Mouse (Mus musculus) urinary bladder, postnatal 14 days (tissue): Measurements from ENCODE around the gene Ranbp6.

ENCODE experiments used
- DNase-seq: peaks from one replicate; pipeline ENCODE4 v3.0.0; 2021; ENCODE audit warnings: low spot score

Ranbp6 gene

GRCm38 (mm10) chr19:29812581-29813460, at the start of gene Ranbp6:
Gene Ranbp6, minus strand, starts transcription at chr19:29812974.
- peak; percentile 92 for DNase-seq

DNA sequence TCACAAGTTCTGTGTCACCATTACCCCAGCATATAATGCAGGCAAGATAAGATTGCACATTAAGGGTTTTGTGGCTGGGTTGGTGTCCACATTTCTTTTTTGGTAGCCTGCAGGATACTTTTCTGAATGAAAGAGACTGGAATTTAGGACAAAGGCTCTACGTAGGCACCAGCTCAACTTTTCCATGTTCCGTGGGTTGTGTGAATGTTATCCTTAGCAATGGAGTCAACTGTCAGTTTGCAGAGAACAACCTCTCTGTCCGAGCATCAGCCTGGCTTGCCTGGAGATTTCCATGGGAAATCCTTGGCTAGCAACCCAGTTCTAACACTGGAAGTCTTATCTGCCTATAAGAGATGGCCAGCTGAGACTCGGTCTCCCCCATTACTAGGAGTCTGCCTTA, 48.0 kb upstream of the Ranbp6 start:
- DNase-seq, result no peak

DNA sequence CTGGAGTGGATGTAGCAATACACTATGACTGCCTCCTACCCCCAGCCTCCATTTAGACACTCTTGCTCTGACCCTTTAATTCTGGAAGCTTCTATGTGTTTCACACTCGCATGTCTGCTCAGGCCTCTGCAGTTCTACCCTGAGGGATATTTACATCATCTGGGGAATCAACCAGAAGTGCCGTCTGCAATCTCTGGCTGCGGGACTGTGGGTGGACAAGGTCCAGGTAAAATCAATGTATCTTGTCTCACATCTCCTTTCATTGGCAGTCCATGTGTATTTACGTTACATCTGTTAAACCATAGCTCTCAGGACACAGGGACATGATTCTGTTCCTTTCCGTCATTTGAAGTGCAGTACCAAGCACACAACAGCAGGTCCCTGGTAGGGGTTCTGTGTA, 44.5 kb upstream of the Ranbp6 start:
- no peak for DNase-seq

GRCm38 (mm10) chr19:29853711-29854110, 40.9 kb upstream of the Ranbp6 start:
- DNase-seq, result peak; percentile 12

DNA sequence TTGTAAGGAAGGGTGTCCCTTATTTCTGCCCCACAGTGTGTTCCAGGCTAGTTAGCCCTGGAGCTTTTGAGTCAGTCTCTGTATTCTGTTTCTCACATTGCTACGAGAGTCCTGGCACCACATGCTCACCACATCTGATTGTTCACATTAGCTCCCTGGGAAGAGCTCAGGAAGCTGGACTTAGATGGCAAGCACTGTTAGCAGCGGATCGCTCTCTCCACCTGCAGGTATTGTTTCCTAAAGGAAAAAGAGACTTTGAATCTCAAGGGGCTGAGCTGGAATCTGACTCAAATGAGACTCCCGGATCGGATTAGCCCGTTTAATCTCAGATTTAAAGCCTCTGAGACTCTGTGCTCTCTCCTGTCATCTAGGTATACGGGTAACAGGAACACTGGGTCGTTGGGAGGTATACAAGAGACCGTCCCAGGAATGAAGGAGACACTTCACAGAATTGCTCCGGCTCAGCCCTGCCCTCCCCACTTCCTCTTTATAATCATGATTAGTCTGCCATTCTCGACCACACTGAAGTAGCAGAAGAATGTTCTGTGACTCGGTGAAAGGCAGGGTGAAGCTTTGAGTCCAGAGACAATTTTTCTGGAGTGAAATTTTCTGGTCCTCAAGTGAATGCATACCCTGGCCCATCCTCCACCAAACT, 38.4 kb upstream of the Ranbp6 start:
- DNase-seq, result no peak

DNA sequence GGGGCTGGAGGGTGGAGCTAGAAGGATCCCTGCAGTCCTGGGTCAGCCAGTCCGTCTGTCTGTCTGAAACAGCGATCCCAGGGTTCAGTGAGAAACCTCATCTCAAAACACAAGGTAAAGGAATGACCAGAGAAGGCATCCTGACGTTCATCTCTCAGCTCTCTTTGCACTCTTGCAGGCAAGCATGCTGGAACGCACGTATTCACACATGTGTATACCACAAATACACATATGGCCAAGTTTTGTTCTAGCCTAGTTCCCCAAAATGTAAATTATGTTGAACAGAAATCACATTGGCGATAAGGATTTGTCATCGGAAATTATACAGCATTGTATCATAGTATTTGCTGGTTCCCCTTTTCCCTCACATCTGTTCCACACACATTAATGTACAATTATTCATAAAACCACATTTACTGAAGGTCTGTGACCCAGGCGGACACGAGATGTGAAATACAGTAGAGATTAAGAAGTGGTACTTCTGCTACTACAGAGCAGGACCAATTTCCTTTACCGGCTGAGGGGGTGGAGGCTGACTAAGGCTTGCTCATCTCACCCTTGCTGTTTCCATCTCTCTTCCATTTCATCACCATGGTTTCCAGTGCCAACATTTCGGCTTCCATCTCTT, 37.3 kb upstream of the Ranbp6 start:
- no peak for DNase-seq

GRCm38 (mm10) chr19:29844036-29844661, 31.4 kb upstream of the Ranbp6 start:
- peak; percentile 17 for DNase-seq

DNA sequence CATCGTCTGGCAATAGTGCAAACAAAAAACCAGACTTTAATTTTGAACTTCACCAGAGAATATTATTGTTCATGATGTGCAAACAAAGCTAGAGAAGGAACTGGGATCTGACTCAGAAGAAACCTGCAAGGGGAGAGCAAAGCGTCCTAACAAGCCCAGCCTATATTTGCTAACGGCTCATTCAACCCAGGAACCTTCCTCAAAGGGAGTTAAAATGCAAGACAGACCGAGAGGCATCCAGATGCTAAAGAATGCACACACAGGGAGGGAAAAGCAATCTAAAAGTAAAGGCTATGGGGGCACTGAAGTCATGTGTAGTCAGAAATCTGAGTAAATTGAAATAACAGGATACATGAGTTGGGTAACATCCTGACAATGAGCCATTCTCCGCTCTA, 30.9 kb upstream of the Ranbp6 start:
- peak; percentile 16 for DNase-seq

GRCm38 (mm10) chr19:29842973-29843372, 30.2 kb upstream of the Ranbp6 start:
- DNase-seq, result peak; percentile 35

GRCm38 (mm10) chr19:29840642-29841041, 27.9 kb upstream of the Ranbp6 start:
- DNase-seq, result no peak

GRCm38 (mm10) chr19:29838636-29839135, 25.9 kb upstream of the Ranbp6 start:
- DNase-seq, result no peak

GRCm38 (mm10) chr19:29838171-29838570, 25.4 kb upstream of the Ranbp6 start:
- DNase-seq, result no peak

DNA sequence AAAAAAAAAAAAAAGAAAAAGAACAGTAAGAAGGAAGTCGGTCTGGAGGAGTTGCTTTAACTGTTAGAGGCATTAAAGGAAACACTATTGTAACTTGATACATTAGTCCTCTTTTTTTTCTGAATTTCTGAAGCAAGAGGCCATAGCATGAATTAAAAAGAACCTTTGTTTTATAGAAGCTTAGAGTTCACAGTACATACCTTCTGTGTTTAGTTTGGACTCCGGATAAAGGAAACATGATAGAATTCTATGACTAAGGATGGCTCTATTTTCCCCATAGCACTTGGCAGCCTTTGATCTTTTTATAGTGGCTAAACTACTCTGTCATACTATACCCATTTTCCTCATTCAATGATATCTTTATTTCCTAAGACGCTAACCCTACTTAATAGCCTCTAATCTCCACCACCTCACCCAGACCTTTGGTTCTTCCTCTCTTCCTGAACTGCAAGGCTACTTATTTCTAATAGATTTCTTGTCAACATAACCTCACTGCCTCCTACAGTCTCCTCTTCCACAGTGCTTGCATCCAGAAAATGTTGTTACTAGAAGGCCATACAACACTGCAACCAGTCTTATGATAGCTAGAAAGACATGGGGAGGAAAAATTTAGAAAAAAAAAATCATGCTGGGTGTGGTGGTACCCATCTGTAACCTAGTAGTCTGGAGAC, 22.7 kb upstream of the Ranbp6 start:
- no peak for DNase-seq

GRCm38 (mm10) chr19:29830911-29831310, 18.1 kb upstream of the Ranbp6 start:
- no peak for DNase-seq

DNA sequence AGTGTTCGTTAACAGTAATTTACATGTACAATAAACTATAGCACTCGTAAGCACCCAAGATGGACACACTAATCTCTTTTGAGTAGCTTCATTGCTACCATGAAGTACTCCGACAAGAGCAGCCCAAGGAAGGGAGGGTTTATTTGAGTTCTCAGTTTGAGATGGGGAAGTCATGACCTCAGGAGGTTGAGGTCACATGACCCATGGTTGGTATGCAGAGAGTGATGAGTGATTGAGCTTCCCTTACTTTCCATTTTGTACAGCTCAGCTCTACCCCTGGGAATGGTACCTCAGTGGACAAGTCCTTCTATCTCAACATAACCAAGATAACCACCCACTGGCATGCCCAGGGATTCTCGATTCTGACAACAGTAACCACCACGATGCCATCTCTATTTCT, 15.8 kb upstream of the Ranbp6 start:
- DNase-seq, result no peak

- DNase-seq, result peak; percentile 43
These were observed 13.9 kb upstream of the Ranbp6 start for GRCm38 (mm10) chr19:29826686-29827085.

GRCm38 (mm10) chr19:29825003-29825402, 12.2 kb upstream of the Ranbp6 start:
- no peak for DNase-seq

DNA sequence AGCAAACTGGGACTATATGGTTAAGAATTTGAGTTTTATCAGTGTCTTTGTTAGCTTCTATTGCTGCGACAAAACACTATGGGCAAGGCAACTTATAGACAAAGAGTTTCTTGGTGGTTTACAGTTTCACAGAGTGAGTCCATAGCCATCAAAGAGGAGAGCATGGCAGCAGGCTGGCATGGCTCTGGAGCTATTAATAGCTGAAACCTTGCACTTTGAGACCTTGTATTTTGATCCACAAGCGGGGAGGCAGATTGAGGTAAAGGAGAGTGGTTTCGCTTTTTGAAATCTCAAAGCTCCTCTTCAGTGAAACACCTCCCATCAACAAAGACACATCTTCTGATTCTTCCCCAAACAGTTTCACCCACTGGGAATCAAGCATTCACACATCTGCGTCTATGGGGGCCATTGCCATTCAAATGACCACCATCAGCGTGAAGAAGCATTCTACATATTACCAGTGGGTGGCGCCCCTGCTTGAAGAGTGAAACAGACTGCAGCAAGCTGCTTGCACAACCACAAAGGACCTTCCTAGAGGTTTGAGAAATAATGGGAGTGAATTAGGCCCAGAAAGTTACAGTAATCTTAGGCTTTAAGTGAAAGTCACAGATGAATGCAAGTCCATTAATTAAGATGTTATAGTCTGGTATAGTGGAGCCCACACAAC, 11.4 kb upstream of the Ranbp6 start:
- DNase-seq, result peak; percentile 69

GRCm38 (mm10) chr19:29823456-29824010, 10.8 kb upstream of the Ranbp6 start:
- no peak for DNase-seq

DNA sequence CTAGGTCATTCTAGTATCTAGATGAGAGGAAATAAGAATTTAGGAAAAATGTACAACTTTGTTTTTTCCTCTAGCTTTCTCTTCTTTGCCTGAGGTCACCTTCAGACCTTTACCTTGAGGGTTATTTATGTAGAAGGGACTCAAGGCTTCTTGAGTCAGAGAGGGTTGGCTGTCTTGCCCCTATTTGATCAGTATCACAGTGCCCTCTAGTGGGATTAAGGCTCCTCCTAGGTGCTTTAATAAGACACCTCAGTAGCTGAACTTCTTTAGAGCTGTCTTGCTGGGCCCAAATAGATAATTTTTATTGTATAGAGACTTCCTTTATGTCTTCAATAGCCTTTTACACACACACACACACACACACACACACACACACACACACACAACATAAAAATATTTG, 8.2 kb upstream of the Ranbp6 start:
- DNase-seq, result peak; percentile 41

GRCm38 (mm10) chr19:29810022-29810421, 2.8 kb downstream of the Ranbp6 start:
- DNase-seq, result no peak
